In genomic region chr7:80377471-80377870, GRCm38 (mm10) we compare ENCODE assay signal across 9 mouse cellular contexts. TPM values are rescaled to one million over a fixed set of nuclear protein-coding genes. Genes with fewer than 3 reads are reported as not detected.
DNase-seq lines count a peak whose midpoint lies in the region; ATAC-seq and TF ChIP-seq lines count a peak whose summit lies in the region.
"Had no signal": no experiment of that assay in that cellular context is flagged by ENCODE, and none has a peak within 500 bp of the region (broad histone marks: within the 10 kb centered on the region; RNA-seq: fewer than 3 reads in every experiment).

No protein-coding gene starts in this region.

- H3K4me1 ChIP-seq in lung, embryonic 14.5 days (ENCODE audit: insufficient read depth) = no peaks in the 10 kb centered on the region

- no peaks in the 10 kb centered on the region for H3K27me3 ChIP-seq in lung, embryonic 14.5 days (ENCODE audit: insufficient read depth, low read length)
- H3K27me3 ChIP-seq in splenic B cell, adult 2 months (ENCODE audit: control insufficient read depth, insufficient read depth, low read length, poor library complexity, severe bottlenecking) = no peaks in the 10 kb centered on the region

- no peaks in the 10 kb centered on the region for H3K9me3 ChIP-seq in lung, embryonic 14.5 days (ENCODE audit: low read depth, low read length)
- H3K9me3 ChIP-seq: neural tube, embryonic 12.5 days had no signal

- whole genome bisulfite sequencing in lung, embryonic 14.5 days = 23% methylated on average over 6 of the region's 6 CpGs

- TF ChIP-seq CTCF in lung, embryonic 14.5 days (IDR thresholded peaks at IDR 0.05; ENCODE audit: low read depth) = peak; percentile 86

- ATAC-seq in lung, embryonic 14.5 days (ENCODE audit: insufficient read depth) = no peak

- H3K27ac ChIP-seq in lung, embryonic 14.5 days (ENCODE audit: low read depth) = no peak overlapping the region
- H3K27ac ChIP-seq: neural tube, embryonic 12.5 days had no signal

- no peak overlapping the region for H3K9ac ChIP-seq in lung, embryonic 14.5 days
- H3K9ac ChIP-seq: neural tube, embryonic 12.5 days had no signal

- intact Hi-C loops in heart, postnatal 14 days (cut with DNase I) = no loop called here

- peak; percentile 54 to 61 for DNase-seq in gastrocnemius, adult 8-10 months (ENCODE audit: low spot score in 2 of 2)
- no peak for DNase-seq in gastrocnemius, postnatal 4 days (ENCODE audit: low spot score in 2 of 2)
- DNase-seq in right cerebral cortex, postnatal 14 days = peak; percentile 60
- DNase-seq in right cerebral cortex, postnatal 25 days = no peak
- DNase-seq in c-Kit-positive CD71-positive TER-119-negative erythroid progenitor cells, embryonic 14.5 days (ENCODE audit: low read depth) = peak; percentile 44
- DNase-seq in heart, postnatal 14 days = peak; percentile 72 to 77
- peak; percentile 79 for DNase-seq in lung, embryonic 14.5 days
- peak; percentile 87 for DNase-seq in splenic B cell, adult 2 months (ENCODE audit: low read depth, low spot score)

- H3K4me3 ChIP-seq in lung, embryonic 14.5 days (ENCODE audit: low read depth, low read length) = no peak overlapping the region
- H3K4me3 ChIP-seq: neural tube, embryonic 12.5 days had no signal

- H3K36me3 ChIP-seq in lung, embryonic 14.5 days (ENCODE audit: insufficient read depth) = 0 out of 2 replicates have a peak, but pooled peaks cover under 1% of the 10 kb centered on the region
- H3K36me3 ChIP-seq in splenic B cell, adult 2 months (ENCODE audit: control insufficient read depth, insufficient read depth, low read length, poor library complexity, severe bottlenecking) = peaks cover 2% of the 10 kb centered on the region; the same call in 1 of the 2 replicates
- H3K36me3 ChIP-seq: neural tube, embryonic 12.5 days had no signal

- H3K4me2 ChIP-seq in lung, embryonic 14.5 days = no peak overlapping the region
- H3K4me2 ChIP-seq: neural tube, embryonic 12.5 days had no signal

RNA-seq across cellular contexts. Expression of gene Man2a2, which starts 6.3 kb away (rescaled TPM):
- 100 to 1,000 TPM; 139 to 171 (median 148) TPM for total RNA-seq in gastrocnemius, adult 8-10 months (2022)
- 10 to 100 TPM; 87.2 to 91.1 TPM for total RNA-seq in gastrocnemius, postnatal 4 days (2021)
- 10 to 100 TPM; 68.8 to 69.3 TPM for total RNA-seq in heart, postnatal 14 days (2021)
- 20.1 and 23.9 TPM in 2 replicates for polyA plus RNA-seq in lung, embryonic 14.5 days (2014; fragmentation: Nextera tagmentation; extraction: Ambion mirVana)

RNA-seq across cellular contexts. Expression of gene Fes, which starts 10.3 kb away (rescaled TPM):
- 1 to 10 TPM; 1.7 to 2.7 (median 2.4) TPM for total RNA-seq in gastrocnemius, adult 8-10 months (2022)
- 10 to 100 TPM; 16.7 to 18.1 TPM for total RNA-seq in gastrocnemius, postnatal 4 days (2021)
- total RNA-seq in heart, postnatal 14 days (2021) = 10 to 100 TPM; 16.7 to 18.2 TPM
- 10.1 and 12.0 TPM in 2 replicates for polyA plus RNA-seq in lung, embryonic 14.5 days (2014; fragmentation: Nextera tagmentation; extraction: Ambion mirVana)

RNA-seq across cellular contexts. Expression of gene Furin, which starts 27.8 kb away (rescaled TPM):
- 10 to 100 TPM; 50.3 to 60.1 (median 56.7) TPM for total RNA-seq in gastrocnemius, adult 8-10 months (2022)
- 10 to 100 TPM; 73.8 to 77.6 TPM for total RNA-seq in gastrocnemius, postnatal 4 days (2021)
- 100 to 1,000 TPM; 115 to 127 TPM for total RNA-seq in heart, postnatal 14 days (2021)
- polyA plus RNA-seq in lung, embryonic 14.5 days (2014; fragmentation: Nextera tagmentation; extraction: Ambion mirVana) = 18.0 and 19.4 TPM in 2 replicates

RNA-seq across cellular contexts. Expression of gene Hddc3, which starts 34.6 kb away (rescaled TPM):
- 10 to 100 TPM; 22.9 to 26.1 (median 24.6) TPM for total RNA-seq in gastrocnemius, adult 8-10 months (2022)
- 10 to 100 TPM; 48.0 to 48.3 TPM for total RNA-seq in gastrocnemius, postnatal 4 days (2021)
- 10 to 100 TPM; 29.7 to 31.3 TPM for total RNA-seq in heart, postnatal 14 days (2021)
- 17.2 and 17.9 TPM in 2 replicates for polyA plus RNA-seq in lung, embryonic 14.5 days (2014; fragmentation: Nextera tagmentation; extraction: Ambion mirVana)

RNA-seq across cellular contexts. Expression of gene Unc45a, which starts 36.7 kb away (rescaled TPM):
- total RNA-seq in gastrocnemius, adult 8-10 months (2022) = 10 to 100 TPM; 10.4 to 14.9 (median 12.0) TPM
- 10 to 100 TPM; 18.4 to 19.4 TPM for total RNA-seq in gastrocnemius, postnatal 4 days (2021)
- total RNA-seq in heart, postnatal 14 days (2021) = 10 to 100 TPM; 17.9 to 19.2 TPM
- polyA plus RNA-seq in lung, embryonic 14.5 days (2014; fragmentation: Nextera tagmentation; extraction: Ambion mirVana) = 34.3 and 35.3 TPM in 2 replicates

Comparison
In these comparisons a context has a peak if more than half of its experiments do, and no peak if none do; other contexts are left out.
1. DNase-seq: peak in gastrocnemius, adult 8-10 months (2 of 2), right cerebral cortex, postnatal 14 days (single experiment), c-Kit-positive CD71-positive TER-119-negative erythroid progenitor cells, embryonic 14.5 days (single experiment), heart, postnatal 14 days (2 of 2), lung, embryonic 14.5 days (single experiment) and splenic B cell, adult 2 months (single experiment); none in gastrocnemius, postnatal 4 days (0 of 2) and right cerebral cortex, postnatal 25 days (single experiment).
2. RNA of gene Fes, which starts 10.3 kb away (total RNA-seq): 16.7 to 18.2 TPM in heart, postnatal 14 days and 16.7 to 18.1 TPM in gastrocnemius, postnatal 4 days; 1.7 to 2.7 TPM in gastrocnemius, adult 8-10 months; every median in the first group is over 4 times any median in the second.